Mouse (Mus musculus) hindlimb bud, embryonic 11.5 days (tissue): Measurements from ENCODE around the gene Aldh1a3.

Experiments used
- DNase-seq: peaks from one replicate; pipeline ENCODE4 v3.0.0-alpha.2; 2012; ENCODE audit warnings: low read depth, low spot score; ENCODE audit errors: extremely low spot score

Aldh1a3 gene

GRCm38 (mm10) chr7:66370970-66371369, 56.3 kb downstream of the Aldh1a3 start:
- no peak for DNase-seq

- DNase-seq, result no peak
Observed at GRCm38 (mm10) chr7:66369934-66370445, 57.3 kb downstream of the Aldh1a3 start.

GRCm38 (mm10) chr7:66369071-66369933, 58.0 kb downstream of the Aldh1a3 start:
- DNase-seq, result no peak

- DNase-seq, result no peak
Observed at GRCm38 (mm10) chr7:66365904-66366303, 61.4 kb downstream of the Aldh1a3 start, which contains the start of gene Gm10974. Gene Gm10974 (plus strand): TSS chr7:66365905.

- DNase-seq, result no peak
Observed at GRCm38 (mm10) chr7:66365411-66365810, 61.9 kb downstream of the Aldh1a3 start.

GRCm38 (mm10) chr7:66364491-66364890, 62.8 kb downstream of the Aldh1a3 start:
- no peak for DNase-seq

- DNase-seq, result no peak
Observed at GRCm38 (mm10) chr7:66359044-66359443, 68.3 kb downstream of the Aldh1a3 start.

GRCm38 (mm10) chr7:66358461-66358860, 68.9 kb downstream of the Aldh1a3 start:
- no peak for DNase-seq

GRCm38 (mm10) chr7:66355791-66356522, 71.4 kb downstream of the Aldh1a3 start:
- no peak for DNase-seq

- no peak for DNase-seq
Observed at GRCm38 (mm10) chr7:66354911-66355310, 72.4 kb downstream of the Aldh1a3 start.

- DNase-seq, result no peak
Observed at GRCm38 (mm10) chr7:66351074-66351473, 76.2 kb downstream of the Aldh1a3 start.

GRCm38 (mm10) chr7:66349670-66350069, 77.6 kb downstream of the Aldh1a3 start:
- no peak for DNase-seq

GRCm38 (mm10) chr7:66348588-66348987, 78.7 kb downstream of the Aldh1a3 start:
- no peak for DNase-seq

GRCm38 (mm10) chr7:66346959-66347663, 80.2 kb downstream of the Aldh1a3 start:
- no peak for DNase-seq

GRCm38 (mm10) chr7:66343307-66343706, 84.0 kb downstream of the Aldh1a3 start:
- DNase-seq, result no peak

GRCm38 (mm10) chr7:66342831-66343230, 84.5 kb downstream of the Aldh1a3 start:
- no peak for DNase-seq

- DNase-seq, result no peak
Observed at GRCm38 (mm10) chr7:66342323-66342722, 85.0 kb downstream of the Aldh1a3 start.
